Mouse (Mus musculus) liver, embryonic 12.5 days (tissue): ENCODE results near the gene Taldo1. TPM values are rescaled to one million over a fixed set of nuclear protein-coding genes. Genes with fewer than 3 reads are reported as not detected.
A peak's percentile ranks its signal among the peaks of the same experiment; 100 is the strongest.
"Not testable (repeated sequence)": the region's sequence is repeated elsewhere in the genome, so short reads cannot be mapped to it uniquely, and the experiment has no call there.

Experiments
- ATAC-seq: fragments of 200-750 bp; cut with Nextera tagmentation; 2 replicates; pipeline ENCODE4 v1.8.0; 2017; ENCODE audit warnings: moderate number of reproducible peaks, mild to moderate bottlenecking, moderate library complexity
- H3K27ac ChIP-seq: fragments of 300-500 bp; sonication (generic); 2 replicates; pipeline ENCODE4 v1.5.1; 2016; ENCODE audit warnings: mild to moderate bottlenecking
- H3K27me3 ChIP-seq: fragments of 300-500 bp; sonication (generic); replicated peaks from 2 replicates; pipeline ENCODE4 v1.6.1; 2016; ENCODE audit warnings: mild to moderate bottlenecking, moderate library complexity
- H3K36me3 ChIP-seq: fragments of 300-500 bp; sonication (generic); 2 replicates; pipeline ENCODE4 v1.6.1; 2016; ENCODE audit warnings: mild to moderate bottlenecking, moderate library complexity
- H3K4me1 ChIP-seq: fragments of 300-500 bp; sonication (generic); 2 replicates; pipeline ENCODE4 v1.6.1; 2016
- H3K4me2 ChIP-seq: fragments of 300-500 bp; sonication (generic); 2 replicates; pipeline ENCODE4 v1.6.1; 2016; ENCODE audit warnings: mild to moderate bottlenecking, moderate library complexity
- H3K4me3 ChIP-seq: fragments of 300-500 bp; sonication (generic); 2 replicates; pipeline ENCODE4 v1.5.1; 2016; ENCODE audit warnings: mild to moderate bottlenecking, moderate library complexity
- H3K9ac ChIP-seq: fragments of 300-500 bp; sonication (generic); 2 replicates; pipeline ENCODE4 v1.6.1; 2016; ENCODE audit warnings: mild to moderate bottlenecking, moderate library complexity
- H3K9me3 ChIP-seq: fragments of 300-500 bp; sonication (generic); replicated peaks from 2 replicates; pipeline ENCODE4 v1.6.1; 2016; ENCODE audit warnings: mild to moderate bottlenecking, moderate library complexity
- WGBS: fragments of 180-500 bp; shearing (Covaris S2); methylation state at CpG from one replicate; pipeline ENCODE4 v1.1.7; 2016; ENCODE audit not compliant: insufficient replicate concordance; 5-methylcytosine and 5-hydroxymethylcytosine counted together
- polyA plus RNA-seq: library from polyadenylated mRNA; unstranded; fragments of >200 nt; fragmentation: Nextera tagmentation; extraction: Ambion mirVana; gene quantifications from 2 replicates; pipeline ENCODE4 v1.2.1, GENCODE M21; 2016

The Taldo1 gene
- polyA plus RNA-seq, 1 experiment from 2014 or later = 525 TPM

GRCm38 (mm10) chr7:141390326-141391259, 1.4 kb upstream of the Taldo1 start:
- no peaks in the 10 kb centered on the region for H3K27me3 ChIP-seq
- peak overlapping the region; percentile 98 for H3K27ac ChIP-seq
- no peaks in the 10 kb centered on the region for H3K9me3 ChIP-seq
- peaks cover 8% of the 10 kb centered on the region for H3K36me3 ChIP-seq
- H3K9ac ChIP-seq = peak overlapping the region; percentile 87
- H3K4me2 ChIP-seq = peak overlapping the region; percentile 93
- ATAC-seq = no peak
- H3K4me1 ChIP-seq = peaks cover 81% of the 10 kb centered on the region
- peak overlapping the region; percentile 82 for H3K4me3 ChIP-seq
- 43% methylated on average over 9 of the region's 9 CpGs for WGBS

- ATAC-seq = peak; percentile 54
- Histone ChIP-seq H3K4me1 (peaks cover 75% of the 10 kb centered on the region), H3K9ac (peak overlapping the region; percentile 87), H3K9me3 (no peaks in the 10 kb centered on the region), H3K36me3 (peaks cover 29% of the 10 kb centered on the region), H3K4me2 (peak overlapping the region; percentile 93), H3K4me3 (peak overlapping the region; percentile 82), H3K27ac (peak overlapping the region; percentile 98), H3K27me3 (no peaks in the 10 kb centered on the region)
- WGBS = 16% methylated on average over 9 of the region's 9 CpGs
Observed at GRCm38 (mm10) chr7:141392552-141393222, 688 bp downstream of the Taldo1 start.

- H3K36me3 ChIP-seq = peaks cover 43% of the 10 kb centered on the region
- peak overlapping the region; percentile 98 for H3K27ac ChIP-seq
- ATAC-seq = peak; percentile 63
- 16% methylated on average over 7 of the region's 7 CpGs for WGBS
- peak overlapping the region; percentile 82 for H3K4me3 ChIP-seq
- H3K4me1 ChIP-seq = peaks cover 60% of the 10 kb centered on the region
- H3K9ac ChIP-seq = peak overlapping the region; percentile 87
- no peaks in the 10 kb centered on the region for H3K27me3 ChIP-seq
- H3K4me2 ChIP-seq = peak overlapping the region; percentile 93
- H3K9me3 ChIP-seq = no peaks in the 10 kb centered on the region
Observed at GRCm38 (mm10) chr7:141394158-141394557, 2.2 kb downstream of the Taldo1 start.

GRCm38 (mm10) chr7:141394771-141395170, 2.8 kb downstream of the Taldo1 start:
- ATAC-seq = no peak
- no peak overlapping the region for H3K9ac ChIP-seq
- peaks cover 50% of the 10 kb centered on the region for H3K36me3 ChIP-seq
- peak overlapping the region; percentile 16; the same call in 1 of the 2 replicates for H3K4me3 ChIP-seq
- H3K4me2 ChIP-seq = peak overlapping the region; percentile 93
- H3K4me1 ChIP-seq = peaks cover 54% of the 10 kb centered on the region
- H3K27ac ChIP-seq = peak overlapping the region; percentile 98
- no peaks in the 10 kb centered on the region for H3K27me3 ChIP-seq
- 9% methylated on average over 6 of the region's 6 CpGs for WGBS
- no peaks in the 10 kb centered on the region for H3K9me3 ChIP-seq

GRCm38 (mm10) chr7:141395348-141395747, 3.3 kb downstream of the Taldo1 start:
- ATAC-seq = no peak
- H3K4me1 ChIP-seq = peaks cover 48% of the 10 kb centered on the region
- no peaks in the 10 kb centered on the region for H3K9me3 ChIP-seq
- 0 out of 2 replicates have a peak overlapping the region, but pooled peaks have one; percentile 23 for H3K9ac ChIP-seq
- WGBS = 45% methylated on average over 1 of the region's 1 CpGs
- peaks cover 55% of the 10 kb centered on the region for H3K36me3 ChIP-seq
- H3K27me3 ChIP-seq = no peaks in the 10 kb centered on the region
- peak overlapping the region; percentile 93; the same call in 1 of the 2 replicates for H3K4me2 ChIP-seq
- peak overlapping the region; percentile 49; the same call in 1 of the 2 replicates for H3K27ac ChIP-seq
- 0 out of 2 replicates have a peak overlapping the region, but pooled peaks have one; percentile 8 for H3K4me3 ChIP-seq

GRCm38 (mm10) chr7:141403305-141403704, 11.3 kb downstream of the Taldo1 start:
- 43% methylated on average over 5 of the region's 5 CpGs for WGBS

GRCm38 (mm10) chr7:141405466-141405865, 13.5 kb downstream of the Taldo1 start:
- Histone ChIP-seq H3K36me3 (peaks cover 80% of the 10 kb centered on the region), H3K27ac (no peak overlapping the region)

More at GRCm38 (mm10) chr7:141403305-141403704, 11.3 kb downstream of the Taldo1 start:
- Histone ChIP-seq H3K4me2 (no peak overlapping the region), H3K9me3 (no peaks in the 10 kb centered on the region), H3K27ac (no peak overlapping the region), H3K36me3 (peaks cover 80% of the 10 kb centered on the region), H3K4me1 (no peaks in the 10 kb centered on the region), H3K27me3 (no peaks in the 10 kb centered on the region), H3K9ac (no peak overlapping the region), H3K4me3 (no peak overlapping the region)
- peak; percentile 70 for ATAC-seq

GRCm38 (mm10) chr7:141407670-141408069, 15.7 kb downstream of the Taldo1 start:
- not testable (repeated sequence) for H3K4me1 ChIP-seq, H3K27me3 ChIP-seq, H3K9me3 ChIP-seq, H3K9ac ChIP-seq, ATAC-seq, H3K4me2 ChIP-seq, H3K27ac ChIP-seq, H3K4me3 ChIP-seq
- H3K36me3 ChIP-seq = peaks cover 68% of the 10 kb centered on the region
- WGBS = 87% methylated on average over 7 of the region's 7 CpGs

More at GRCm38 (mm10) chr7:141405466-141405865, 13.5 kb downstream of the Taldo1 start:
- Histone ChIP-seq H3K27me3 (no peaks in the 10 kb centered on the region), H3K4me3 (no peak overlapping the region), H3K4me2 (no peak overlapping the region), H3K4me1 (peaks cover 5% of the 10 kb centered on the region), H3K9ac (no peak overlapping the region), H3K9me3 (no peaks in the 10 kb centered on the region)
- 74% methylated on average over 4 of the region's 4 CpGs for WGBS
- no peak for ATAC-seq

GRCm38 (mm10) chr7:141408833-141409232, 16.8 kb downstream of the Taldo1 start:
- Histone ChIP-seq H3K27ac (no peak overlapping the region), H3K9ac (no peak overlapping the region)
- 22% methylated on average over 11 of the region's 11 CpGs for WGBS

GRCm38 (mm10) chr7:141410631-141411030, 18.6 kb downstream of the Taldo1 start:
- no peak overlapping the region for H3K9ac ChIP-seq
- no peak for ATAC-seq
- no peak overlapping the region for H3K4me3 ChIP-seq
- peaks cover 46% of the 10 kb centered on the region for H3K36me3 ChIP-seq
- no peaks in the 10 kb centered on the region for H3K9me3 ChIP-seq
- H3K27ac ChIP-seq = 0 out of 2 replicates have a peak overlapping the region, but pooled peaks have one; percentile 17
- H3K27me3 ChIP-seq = no peaks in the 10 kb centered on the region
- WGBS = 81% methylated on average over 8 of the region's 8 CpGs
- H3K4me1 ChIP-seq = peaks cover 24% of the 10 kb centered on the region
- H3K4me2 ChIP-seq = no peak overlapping the region

More at GRCm38 (mm10) chr7:141408833-141409232, 16.8 kb downstream of the Taldo1 start:
- Histone ChIP-seq H3K4me1 (peaks cover 16% of the 10 kb centered on the region), H3K27me3 (no peaks in the 10 kb centered on the region), H3K36me3 (peaks cover 56% of the 10 kb centered on the region), H3K4me2 (peak overlapping the region; percentile 27; the same call in 1 of the 2 replicates), H3K9me3 (no peaks in the 10 kb centered on the region), H3K4me3 (no peak overlapping the region)
- peak; percentile 66 for ATAC-seq

GRCm38 (mm10) chr7:141411667-141412066, 19.7 kb downstream of the Taldo1 start:
- ATAC-seq = no peak
- H3K4me2 ChIP-seq = no peak overlapping the region
- H3K4me3 ChIP-seq = no peak overlapping the region
- WGBS = 78% methylated on average over 1 of the region's 1 CpGs
- no peaks in the 10 kb centered on the region for H3K9me3 ChIP-seq
- no peak overlapping the region for H3K27ac ChIP-seq
- H3K27me3 ChIP-seq = no peaks in the 10 kb centered on the region
- H3K36me3 ChIP-seq = peaks cover 42% of the 10 kb centered on the region
- H3K9ac ChIP-seq = no peak overlapping the region
- peaks cover 24% of the 10 kb centered on the region for H3K4me1 ChIP-seq
